Mouse (Mus musculus): Measurements from ENCODE around the gene Adamtsl1. TPM values are rescaled to one million over a fixed set of nuclear protein-coding genes. Genes with fewer than 3 reads are reported as not detected.

Adamtsl1 gene
- total RNA-seq, 2 experiments from 2014 or later = 9.6 to 11.7 TPM

DNA sequence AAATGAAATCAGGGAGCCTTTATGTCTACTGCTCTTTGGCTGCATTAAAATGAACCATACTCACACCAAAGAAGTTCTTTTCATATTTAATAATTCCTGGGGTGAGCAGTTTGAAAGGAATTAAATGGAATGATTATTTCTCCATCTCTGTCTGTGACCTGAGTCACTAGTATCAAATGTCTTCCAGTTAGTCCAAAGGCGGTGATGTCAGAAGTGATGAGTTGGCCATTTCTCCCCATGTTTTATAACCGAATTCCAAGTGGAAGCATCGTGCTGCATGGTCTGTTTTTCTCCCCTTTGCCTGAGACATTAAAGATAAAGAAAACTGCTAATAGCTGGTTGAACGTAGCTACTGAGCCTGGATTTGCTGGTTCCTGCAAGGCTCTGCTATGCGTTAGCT is 657.5 kb downstream of the Adamtsl1 start:
- no peak for TF ChIP-seq CTCF (conservative IDR thresholded peaks at IDR 0.05)
- DNase-seq (ENCODE audit: low spot score in 2 of 2) = no peak
- no peak overlapping the region for H3K4me3 ChIP-seq
- no peak overlapping the region for H3K27ac ChIP-seq

GRCm38 (mm10) chr4:86177471-86177870 is 663.5 kb downstream of the Adamtsl1 start:
- TF ChIP-seq CTCF (conservative IDR thresholded peaks at IDR 0.05) = no peak

GRCm38 (mm10) chr4:86178116-86178515 is 664.1 kb downstream of the Adamtsl1 start:
- H3K27ac ChIP-seq = no peak overlapping the region
- no peak for DNase-seq (ENCODE audit: low spot score in 2 of 2)
- no peak for TF ChIP-seq CTCF (conservative IDR thresholded peaks at IDR 0.05)
- no peak overlapping the region for H3K4me3 ChIP-seq

More at GRCm38 (mm10) chr4:86177471-86177870, 663.5 kb downstream of the Adamtsl1 start:
- no peak overlapping the region for H3K27ac ChIP-seq
- no peak overlapping the region for H3K4me3 ChIP-seq
- no peak for DNase-seq (ENCODE audit: low spot score in 2 of 2)

DNA sequence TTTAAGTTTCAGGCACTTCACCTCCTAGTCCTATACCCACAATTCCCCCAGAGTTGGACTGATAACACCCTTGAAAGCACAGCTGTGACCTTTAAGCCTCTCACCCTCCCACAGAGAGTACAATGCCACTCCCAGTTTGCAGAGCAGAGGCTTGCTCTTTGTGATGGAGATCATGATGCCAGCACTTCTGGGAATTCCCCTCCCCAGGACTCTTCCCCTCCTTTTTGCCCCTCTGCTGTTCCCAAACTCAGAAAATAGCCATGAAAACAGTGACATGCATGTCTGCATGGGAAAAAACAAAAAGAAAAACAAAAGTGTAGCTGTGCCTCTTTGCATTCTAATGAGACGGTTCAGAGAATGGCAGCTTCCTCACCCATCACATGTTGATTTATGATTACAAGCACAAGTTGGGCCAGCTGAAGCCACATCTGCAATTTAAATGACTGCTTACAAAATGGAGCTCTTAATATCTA is 669.8 kb downstream of the Adamtsl1 start:
- no peak overlapping the region for H3K27ac ChIP-seq
- no peak for TF ChIP-seq CTCF (conservative IDR thresholded peaks at IDR 0.05)
- no peak for DNase-seq (ENCODE audit: low spot score in 2 of 2)
- H3K4me3 ChIP-seq = no peak overlapping the region

- Histone ChIP-seq H3K27ac (no peak overlapping the region; the same call in 1 of the 2 replicates), H3K4me3 (no peak overlapping the region)
- DNase-seq (ENCODE audit: low spot score in 2 of 2) = peak in 1 of 2 experiments; percentile 29
- TF ChIP-seq CTCF (conservative IDR thresholded peaks at IDR 0.05) = no peak
Observed at GRCm38 (mm10) chr4:86189853-86190252, 675.9 kb downstream of the Adamtsl1 start.

GRCm38 (mm10) chr4:86191195-86191594 is 677.2 kb downstream of the Adamtsl1 start:
- TF ChIP-seq CTCF (conservative IDR thresholded peaks at IDR 0.05) = no peak
- no peak overlapping the region for H3K4me3 ChIP-seq
- H3K27ac ChIP-seq = no peak overlapping the region
- no peak for DNase-seq (ENCODE audit: low spot score in 2 of 2)

DNA sequence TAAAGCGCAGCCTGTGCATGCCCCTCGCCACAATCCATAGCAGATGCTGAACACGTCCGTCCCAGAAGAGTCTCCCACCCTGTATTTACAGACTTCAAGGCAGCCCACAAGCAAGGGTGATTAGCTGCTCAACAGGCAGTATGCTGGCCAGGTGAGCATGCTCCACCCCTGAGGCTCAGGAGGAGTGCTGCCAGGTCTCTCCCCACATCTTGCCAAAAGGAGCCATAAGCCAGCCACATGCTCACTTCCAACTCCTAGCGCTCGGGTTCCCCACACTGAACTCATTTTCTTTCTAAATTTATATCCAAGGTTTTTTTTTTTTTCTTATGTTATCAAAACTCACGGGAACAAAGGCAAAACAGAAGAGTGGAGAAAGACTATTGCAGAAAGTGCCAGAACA is 687.8 kb downstream of the Adamtsl1 start:
- DNase-seq (ENCODE audit: low spot score in 2 of 2) = no peak

GRCm38 (mm10) chr4:86203288-86203687 is 689.3 kb downstream of the Adamtsl1 start:
- no peak for TF ChIP-seq CTCF (conservative IDR thresholded peaks at IDR 0.05)
- Histone ChIP-seq H3K27ac (no peak overlapping the region), H3K4me3 (no peak overlapping the region)
- no peak for DNase-seq (ENCODE audit: low spot score in 2 of 2)

More for the DNA sequence above, 687.8 kb downstream of the Adamtsl1 start:
- H3K4me3 ChIP-seq = no peak overlapping the region
- no peak overlapping the region for H3K27ac ChIP-seq
- TF ChIP-seq CTCF (conservative IDR thresholded peaks at IDR 0.05) = no peak

DNA sequence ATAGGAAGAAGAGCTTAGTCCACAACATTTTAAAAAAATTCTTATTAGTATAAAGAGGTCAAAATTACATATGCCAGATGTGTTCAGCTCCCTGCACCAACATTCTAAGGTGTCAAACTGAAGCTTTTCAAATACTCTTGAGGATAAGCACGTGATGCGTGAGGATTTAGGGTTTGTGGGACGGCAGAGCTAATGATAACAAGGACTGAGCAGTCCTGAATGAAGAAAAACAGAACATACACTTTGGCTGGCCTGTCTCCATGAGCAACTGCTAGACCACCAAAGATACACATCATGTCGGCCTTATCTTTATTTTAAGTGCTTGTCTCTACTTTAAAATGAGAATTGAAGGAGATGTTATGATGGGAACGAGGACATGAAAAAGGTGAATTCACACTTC is 710.9 kb downstream of the Adamtsl1 start:
- Histone ChIP-seq H3K27ac (no peak overlapping the region), H3K4me3 (no peak overlapping the region)
- TF ChIP-seq CTCF (conservative IDR thresholded peaks at IDR 0.05) = no peak
- no peak for DNase-seq (ENCODE audit: low spot score in 2 of 2)

DNA sequence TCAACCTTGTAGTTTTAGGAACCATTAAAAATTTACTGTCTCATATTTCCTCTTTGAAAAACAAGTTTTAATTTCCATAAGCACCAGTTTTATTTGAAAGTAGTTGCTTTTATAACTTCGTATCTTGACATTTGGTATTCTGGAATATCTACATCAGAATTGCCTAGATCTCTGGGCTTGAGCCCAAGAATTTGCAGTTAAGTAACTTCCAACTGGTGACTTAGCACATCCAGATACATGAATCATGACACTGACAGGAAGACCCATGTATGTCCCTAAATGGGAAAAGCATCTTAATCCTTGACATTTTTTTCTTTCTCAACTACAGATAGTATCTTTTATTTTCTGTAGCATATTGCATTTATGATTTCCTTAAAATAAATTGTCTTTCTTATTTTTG is 713.1 kb downstream of the Adamtsl1 start:
- Histone ChIP-seq H3K4me3 (no peak overlapping the region), H3K27ac (no peak overlapping the region; the same call in 1 of the 2 replicates)
- TF ChIP-seq CTCF (conservative IDR thresholded peaks at IDR 0.05) = no peak
- peak in 1 of 2 experiments; percentile 65 for DNase-seq (ENCODE audit: low spot score in 2 of 2)

DNA sequence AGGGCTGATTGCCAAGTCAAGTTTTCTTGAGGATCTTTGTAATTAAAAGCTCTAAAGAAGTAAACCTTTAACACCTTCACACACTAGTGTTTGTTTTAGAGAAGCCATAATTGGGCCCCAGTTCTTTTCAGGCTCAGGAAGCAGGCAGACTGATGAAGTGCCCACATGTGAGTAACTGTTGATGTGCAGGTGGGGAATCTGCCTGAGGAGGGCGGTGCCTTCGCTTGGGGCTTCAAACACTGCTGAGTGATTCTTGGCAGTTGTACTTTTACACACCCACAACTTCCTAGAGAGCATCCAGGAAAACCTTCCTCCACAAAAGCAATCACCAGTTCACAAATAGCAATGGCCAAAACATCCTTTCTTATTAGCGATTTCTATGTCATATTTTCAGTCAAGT is 719.2 kb downstream of the Adamtsl1 start:
- Histone ChIP-seq H3K27ac (no peak overlapping the region), H3K4me3 (no peak overlapping the region)
- DNase-seq (ENCODE audit: low spot score in 2 of 2) = no peak
- TF ChIP-seq CTCF (conservative IDR thresholded peaks at IDR 0.05) = no peak

DNA sequence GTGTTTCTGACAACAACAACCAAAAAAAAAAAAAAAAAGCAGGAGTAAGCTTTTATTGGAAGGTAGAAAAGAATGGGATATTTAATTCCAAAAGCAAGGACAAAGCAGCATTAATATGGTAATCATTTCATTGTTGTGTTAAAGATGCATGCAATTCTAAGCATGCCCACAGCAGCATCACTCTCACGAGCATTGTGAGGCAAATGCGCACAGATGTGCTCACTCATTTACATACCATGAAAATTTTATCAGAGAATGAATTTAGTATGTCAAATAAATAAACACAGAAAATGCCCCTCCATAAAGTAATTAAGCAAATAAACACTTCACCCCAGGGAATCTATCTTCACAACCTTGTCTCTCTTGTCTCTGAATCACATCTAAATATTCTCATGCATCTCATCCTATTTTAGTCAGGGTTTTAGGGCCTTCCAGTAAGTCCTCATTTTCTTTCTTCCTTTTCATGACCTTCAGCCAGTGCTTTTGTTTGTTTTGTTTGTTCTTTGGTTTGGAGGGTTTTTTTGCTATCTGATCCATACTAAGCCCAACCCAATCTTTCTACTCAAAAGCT is 728.0 kb downstream of the Adamtsl1 start:
- H3K27ac ChIP-seq = no peak overlapping the region
- DNase-seq (ENCODE audit: low spot score in 2 of 2) = no peak
- 0 out of 2 replicates have a peak, but pooled peaks have one; percentile 8 for TF ChIP-seq CTCF (conservative IDR thresholded peaks at IDR 0.05)
- no peak overlapping the region for H3K4me3 ChIP-seq

DNA sequence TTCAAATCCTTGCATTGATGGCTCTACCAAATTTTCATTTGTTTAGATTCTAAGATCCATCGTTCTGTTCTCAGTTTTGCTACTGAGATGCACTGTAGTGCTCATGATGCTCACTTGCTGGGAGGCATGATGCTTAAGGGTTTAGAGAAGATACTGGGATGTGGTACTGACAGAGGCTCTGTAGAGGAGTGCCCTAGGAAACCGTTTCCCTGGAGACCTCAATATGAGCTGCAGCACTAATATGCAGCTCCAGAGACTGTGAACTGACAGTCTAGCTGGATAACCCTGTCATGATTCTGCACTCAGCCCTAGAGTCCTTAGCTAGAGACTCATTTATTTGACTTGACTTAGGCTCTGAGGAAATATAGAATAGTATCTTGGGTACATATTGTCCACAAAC is 756.1 kb downstream of the Adamtsl1 start:
- no peak for TF ChIP-seq CTCF (conservative IDR thresholded peaks at IDR 0.05)
- peak in 1 of 2 experiments; percentile 11 for DNase-seq (ENCODE audit: low spot score in 2 of 2)
- no peak overlapping the region for H3K4me3 ChIP-seq
- peak overlapping the region; percentile 67; the same call in 1 of the 2 replicates for H3K27ac ChIP-seq

DNA sequence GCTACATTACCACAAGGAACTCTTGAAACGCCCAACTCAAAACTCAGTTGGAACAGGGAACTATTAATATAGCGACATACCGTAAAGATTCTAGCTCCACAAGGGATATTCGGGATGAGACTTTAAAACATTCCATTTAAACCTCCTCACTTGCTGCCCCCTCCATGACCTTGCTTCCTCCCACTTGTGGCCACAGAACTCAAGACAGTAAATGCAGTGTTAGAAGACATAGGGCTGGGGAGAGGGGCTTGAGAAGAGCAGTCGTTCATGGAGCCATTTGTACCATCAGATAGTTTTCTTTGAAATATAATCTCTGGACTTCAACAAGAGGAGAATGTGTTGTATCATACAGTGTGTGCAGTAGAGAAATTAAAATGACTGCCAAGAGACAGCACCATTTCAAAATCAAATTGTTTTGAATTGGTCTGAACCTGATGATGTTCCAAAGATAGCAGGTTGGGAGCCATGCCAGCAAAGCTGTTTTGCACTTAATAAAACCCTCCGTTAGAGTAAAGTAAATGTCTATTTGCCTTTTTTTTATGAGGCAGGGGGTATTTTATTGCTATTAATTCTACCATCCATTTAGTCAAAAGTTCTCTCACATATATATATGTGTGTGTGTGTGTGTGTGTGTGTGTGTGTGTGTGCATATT is 759.9 kb downstream of the Adamtsl1 start:
- H3K27ac ChIP-seq = peak overlapping the region; percentile 47; the same call in 1 of the 2 replicates
- no peak overlapping the region for H3K4me3 ChIP-seq
- DNase-seq (ENCODE audit: low spot score in 2 of 2) = peak in 1 of 2 experiments; percentile 45
- no peak for TF ChIP-seq CTCF (conservative IDR thresholded peaks at IDR 0.05)

All from layer of hippocampus, adult 2 months (tissue).